Mouse (Mus musculus): ENCODE measurements at regions not wholly inside any gene's neighbourhood (a gene's known extent, or its start where the extent isn't known, plus 50 kb on each side); places are given as distances from the start of the nearest gene placed in this dataset.

DNA sequence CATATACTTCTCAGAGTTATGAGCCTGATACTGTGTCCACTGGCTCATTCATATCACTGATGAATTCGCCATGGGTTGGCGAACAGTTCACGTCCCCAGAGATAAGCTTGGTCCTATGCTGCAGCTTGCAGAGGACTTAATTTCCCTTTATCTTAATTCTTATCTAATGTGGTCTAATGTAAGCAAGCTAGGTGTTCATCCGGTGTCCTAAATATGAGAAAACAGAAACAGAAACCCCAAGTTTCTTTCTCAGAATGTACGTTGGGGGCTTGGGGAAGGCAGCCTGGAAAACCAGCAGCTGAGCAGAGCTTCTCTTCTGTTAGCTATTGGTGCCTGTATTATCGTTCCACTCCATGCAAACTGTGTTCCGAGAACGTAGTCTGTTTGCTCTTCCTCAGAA, 170.1 kb downstream of the 1700064H15Rik start:
- DNase-seq = no peak

DNA sequence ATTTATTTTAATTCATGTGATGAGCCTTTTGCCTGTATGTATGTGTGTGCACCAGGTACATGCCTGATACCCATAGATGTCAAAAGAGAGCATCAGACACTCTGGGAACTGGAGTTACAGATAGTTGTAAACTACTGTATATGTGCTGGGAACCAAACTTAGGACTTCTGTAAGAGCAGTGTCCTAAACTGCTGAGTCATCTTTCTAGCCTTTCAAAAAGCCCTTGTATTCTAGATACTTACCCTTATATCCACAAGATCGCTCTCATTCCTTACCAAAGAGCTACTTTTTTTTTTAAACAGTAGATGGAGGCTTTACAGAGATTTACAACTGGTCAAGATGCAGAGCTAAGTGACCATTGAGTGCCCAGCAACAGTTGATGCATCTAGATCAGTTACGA, 171.0 kb downstream of the 1700064H15Rik start:
- DNase-seq = peak; percentile 6

DNA sequence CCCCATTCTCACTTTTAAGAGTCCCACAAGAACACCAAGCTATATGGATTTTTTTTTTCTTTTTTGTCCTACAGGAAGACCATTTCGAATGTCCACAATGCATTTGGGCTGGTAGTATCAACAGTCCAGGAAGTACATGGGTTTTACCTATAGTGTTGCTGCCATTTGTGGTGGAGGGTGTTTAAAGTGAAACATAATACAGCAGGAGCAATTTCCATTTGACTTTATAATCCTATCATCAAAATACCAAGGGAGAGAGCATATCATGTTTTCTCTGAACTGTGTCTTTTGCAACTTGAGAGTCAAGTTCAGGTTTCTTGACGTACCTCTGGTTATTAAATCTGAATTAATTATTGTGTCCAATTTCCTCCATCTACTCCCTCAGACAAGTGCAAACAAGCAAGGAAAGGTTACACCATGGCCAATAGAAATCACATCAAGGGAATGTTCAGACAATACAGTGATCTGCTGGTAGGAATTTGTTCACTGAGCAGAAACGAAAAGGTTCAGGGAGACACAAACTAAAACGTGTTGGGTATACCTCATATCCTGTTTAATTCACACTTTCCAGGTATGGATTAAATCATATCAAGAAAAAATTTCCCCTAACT, 172.5 kb downstream of the 1700064H15Rik start:
- DNase-seq = no peak

DNA sequence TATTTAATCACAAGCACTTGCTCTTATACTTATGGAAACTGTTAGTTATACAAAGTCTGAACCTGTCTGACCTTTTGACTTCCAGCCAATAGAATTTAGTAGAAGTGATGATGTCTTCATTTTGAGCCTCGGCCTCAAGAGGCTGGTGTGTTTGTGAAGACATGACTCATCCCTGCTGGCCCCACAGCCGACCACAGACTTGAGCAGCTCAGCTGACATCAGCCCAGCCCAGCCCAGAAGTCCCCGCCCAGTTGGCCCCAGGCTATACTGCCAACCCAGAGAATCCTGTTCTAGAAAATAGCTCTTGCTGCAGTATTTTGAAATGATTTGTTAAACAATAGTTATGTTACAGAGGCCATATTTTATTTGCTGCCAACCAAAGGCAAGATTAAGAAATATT, 177.5 kb downstream of the 1700064H15Rik start:
- DNase-seq = peak; percentile 82

DNA sequence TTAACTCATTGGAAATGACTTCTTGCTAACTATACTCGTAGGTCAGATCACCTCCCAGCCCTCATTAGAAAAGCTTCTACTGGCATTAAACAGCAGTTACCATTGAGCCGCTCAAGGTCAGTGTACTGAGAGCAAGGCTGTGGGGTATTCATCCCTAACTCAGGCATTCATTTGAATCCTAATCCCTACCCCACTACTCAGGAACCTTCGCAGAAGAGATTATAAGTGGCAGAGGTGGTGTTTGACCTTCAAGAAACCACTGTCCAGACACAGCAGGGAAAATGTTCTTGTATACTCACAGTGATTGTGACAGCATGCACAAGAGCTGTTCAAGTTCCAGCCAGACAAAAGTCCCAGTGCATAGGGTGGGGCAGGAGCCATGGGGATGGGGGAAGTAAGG, 179.5 kb downstream of the 1700064H15Rik start:
- no peak for DNase-seq

DNA sequence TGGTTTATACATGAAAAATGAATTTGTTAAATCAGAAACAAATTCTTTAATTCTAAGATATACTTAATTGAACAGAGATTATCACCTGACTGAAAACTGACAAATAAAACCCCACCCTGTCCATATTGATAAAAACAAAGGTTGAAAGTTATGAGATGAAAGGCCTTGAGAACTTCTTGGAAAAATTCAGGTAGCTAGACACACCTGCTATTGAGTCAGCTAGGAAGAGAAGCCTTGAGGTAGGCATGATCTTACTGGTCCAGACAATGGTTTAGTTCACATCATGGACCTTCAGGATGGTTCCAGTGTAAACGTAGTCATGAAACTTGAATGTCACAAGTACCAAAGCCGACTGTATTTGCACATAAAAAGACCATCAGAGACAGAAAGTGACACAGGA, 180.3 kb downstream of the 1700064H15Rik start:
- no peak for DNase-seq

DNA sequence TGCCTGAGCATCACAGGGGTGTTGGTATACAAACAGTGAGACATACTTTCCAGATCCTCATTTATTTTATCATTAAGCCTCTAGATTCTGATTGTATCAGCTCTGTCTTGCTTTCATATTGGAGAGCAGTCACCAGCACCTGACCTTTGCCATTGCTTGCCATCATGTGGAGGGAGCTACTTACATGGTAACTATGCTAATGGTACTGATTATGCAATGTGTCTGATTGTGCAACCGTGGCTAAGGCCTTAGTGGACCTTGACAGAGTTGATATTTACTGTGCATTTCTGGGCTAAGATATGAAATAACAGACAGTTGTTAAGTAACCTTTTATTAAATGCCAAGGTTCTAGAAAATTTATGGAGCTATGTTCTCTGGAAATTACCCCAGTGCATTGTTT, 180.7 kb downstream of the 1700064H15Rik start:
- peak; percentile 90 for DNase-seq

DNA sequence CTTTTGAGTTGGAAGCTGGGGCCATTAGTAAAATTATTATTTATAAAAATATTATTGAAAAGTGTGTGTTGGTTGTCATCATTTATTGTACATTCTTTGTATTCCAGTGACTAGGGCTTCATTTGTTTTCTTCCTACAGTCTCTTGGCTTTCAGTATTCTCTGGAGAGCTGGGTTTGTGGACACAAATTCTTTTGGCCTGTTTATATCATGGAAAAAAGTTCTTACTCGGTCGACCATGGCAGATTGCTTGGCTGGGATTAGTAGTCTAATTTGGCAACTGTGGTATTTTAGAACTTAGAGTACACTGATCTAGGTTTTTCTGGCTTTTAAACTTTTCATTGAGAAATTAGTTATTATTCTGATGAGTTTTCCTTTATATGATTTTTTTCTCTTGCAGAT, 183.6 kb downstream of the 1700064H15Rik start:
- DNase-seq = no peak

DNA sequence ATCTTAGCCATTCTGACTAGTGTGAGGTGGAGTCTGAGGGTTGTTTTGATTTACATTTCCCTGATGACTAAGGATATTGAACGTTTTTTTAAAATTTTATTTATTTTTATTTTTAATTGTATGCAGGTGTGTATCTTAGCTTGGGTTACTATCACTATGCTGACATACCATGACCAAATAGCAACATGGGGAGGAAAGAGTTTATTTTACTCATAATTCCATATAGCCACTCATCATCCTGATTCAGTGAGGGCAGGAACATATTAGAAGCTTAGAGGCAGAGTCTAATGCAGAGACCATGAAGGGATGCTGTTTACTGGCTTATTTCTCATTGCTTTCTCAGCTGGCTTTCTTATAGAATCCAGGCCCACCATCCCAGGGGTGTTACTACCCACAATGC, 186.7 kb downstream of the 1700064H15Rik start:
- no peak for DNase-seq

DNA sequence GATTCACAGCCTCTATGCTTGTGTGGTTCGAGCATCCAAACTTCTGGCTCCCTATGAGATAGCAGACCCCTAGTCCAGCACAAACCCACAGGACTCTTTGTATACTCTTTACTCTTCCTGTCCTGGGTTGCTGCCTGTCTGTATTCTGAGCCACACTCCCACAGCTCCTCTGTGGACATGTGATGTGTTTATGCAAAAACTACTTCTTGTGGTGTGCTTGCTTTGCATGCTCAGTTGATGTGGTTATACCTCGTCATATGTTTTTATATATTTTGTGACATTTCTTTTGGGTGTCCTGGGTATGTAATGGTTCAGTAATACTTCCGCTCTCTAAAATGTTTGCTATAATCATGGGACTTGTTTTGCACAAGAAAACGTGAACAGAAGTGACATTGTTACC, 198.3 kb downstream of the 1700064H15Rik start:
- DNase-seq = peak; percentile 60

DNA sequence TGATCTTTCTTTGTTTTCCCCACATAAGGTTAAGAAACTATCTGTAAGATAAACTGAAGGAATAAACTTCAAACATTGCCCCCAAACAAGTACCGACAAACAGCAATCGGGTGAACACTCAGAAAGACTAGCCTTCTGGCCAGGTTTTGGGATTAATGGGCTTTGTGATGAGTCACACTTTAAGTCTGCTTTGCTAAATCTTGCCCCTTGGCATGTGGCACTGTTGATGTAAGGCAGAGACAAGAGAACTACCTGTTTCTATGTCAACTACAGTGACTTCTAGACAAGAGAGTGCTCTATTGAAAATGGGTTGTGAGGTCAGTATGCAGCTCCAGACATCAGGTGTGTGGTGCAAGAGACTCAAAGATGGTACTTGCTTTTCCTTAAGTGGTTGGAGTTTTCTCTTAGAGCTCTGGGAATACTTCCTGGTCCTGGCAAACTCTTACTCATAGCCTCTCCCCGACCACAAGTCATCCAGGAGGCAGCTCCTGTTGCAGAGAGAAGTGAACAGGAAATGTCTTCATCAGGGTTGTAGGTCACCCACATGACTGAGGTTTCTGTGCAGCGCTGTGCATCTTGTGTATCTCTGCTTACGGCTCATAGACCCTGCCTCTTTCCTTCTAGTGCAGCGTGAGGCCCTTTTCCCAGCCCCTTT, 198.9 kb downstream of the 1700064H15Rik start:
- DNase-seq = peak; percentile 47

DNA sequence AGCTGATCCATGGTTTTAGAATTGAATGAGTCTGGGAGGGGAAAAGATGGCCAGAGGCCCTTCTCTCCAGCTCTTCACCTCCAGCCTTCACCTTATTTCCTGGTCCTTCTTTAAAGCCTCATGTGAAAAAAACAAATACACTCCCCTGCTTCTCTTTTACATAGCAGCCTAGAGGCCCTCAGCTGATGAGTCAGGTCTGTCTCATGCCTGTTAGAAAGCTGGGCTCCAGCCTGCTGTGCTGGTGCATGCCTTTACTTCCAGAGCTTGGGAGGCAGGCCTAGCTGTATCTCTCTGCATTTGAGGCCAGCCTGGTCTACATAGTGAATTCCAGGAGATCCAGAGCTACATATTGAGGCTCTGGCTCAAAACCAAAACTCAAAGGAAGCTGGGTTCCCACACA, 199.5 kb downstream of the 1700064H15Rik start:
- DNase-seq = no peak

DNA sequence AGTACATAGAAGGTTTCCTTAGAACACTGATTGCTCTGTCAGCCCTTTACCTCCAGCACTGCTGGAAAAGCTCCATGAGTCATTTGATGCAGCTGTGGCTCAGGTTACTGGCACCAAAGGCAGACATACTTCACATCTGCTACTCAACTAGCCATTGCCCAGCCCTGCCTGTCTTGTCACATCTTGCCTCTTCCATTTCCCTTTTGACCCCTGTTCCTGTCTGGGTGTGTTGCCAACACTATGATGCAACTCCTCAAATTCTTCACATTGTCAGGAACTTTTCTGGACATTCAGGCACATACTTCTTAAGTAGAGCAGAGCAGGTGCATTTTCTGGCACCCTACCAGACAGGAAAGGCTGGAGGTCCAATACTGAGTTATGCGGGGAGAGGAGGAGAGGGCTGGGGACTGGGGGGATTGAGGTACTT, 202.3 kb downstream of the 1700064H15Rik start:
- peak; percentile 78 for DNase-seq

DNA sequence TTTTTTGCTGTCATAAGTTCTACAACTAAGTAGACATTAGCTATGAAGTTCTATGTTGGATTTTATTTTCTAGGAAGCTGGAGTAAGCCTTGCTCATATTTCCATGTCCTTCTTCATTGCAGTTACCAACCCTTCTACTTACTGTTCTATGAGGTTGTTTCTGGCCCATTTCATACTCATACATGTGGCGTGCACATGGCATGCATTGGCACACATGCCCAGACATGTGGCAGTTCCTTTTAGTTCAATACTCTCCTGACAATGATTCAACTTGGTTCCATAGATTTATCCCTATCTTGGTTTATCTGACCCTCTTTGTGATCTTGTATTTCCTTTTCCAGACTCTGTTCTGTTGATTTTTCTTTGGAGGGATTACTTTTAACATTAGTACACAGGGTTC, 203.2 kb downstream of the 1700064H15Rik start:
- no peak for DNase-seq

DNA sequence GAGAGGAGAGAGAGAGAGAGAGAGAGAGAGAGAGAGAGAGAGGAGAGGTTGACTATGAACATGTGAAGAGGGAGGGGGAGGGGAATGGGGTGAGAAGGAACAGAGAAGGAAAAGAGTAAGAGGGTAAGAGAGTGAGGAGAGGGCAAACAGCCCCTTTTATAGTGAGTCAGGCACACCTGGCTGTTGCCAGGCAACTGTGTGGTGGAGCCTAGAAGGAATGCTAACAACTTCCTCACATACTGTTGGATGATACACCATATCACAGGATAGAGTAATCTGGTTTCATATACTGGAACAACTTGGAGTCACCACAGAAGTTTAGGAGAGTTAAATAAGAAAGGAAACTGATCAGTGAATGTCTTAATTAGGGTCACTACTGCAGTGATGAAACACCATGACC, 204.1 kb downstream of the 1700064H15Rik start:
- no peak for DNase-seq

DNA sequence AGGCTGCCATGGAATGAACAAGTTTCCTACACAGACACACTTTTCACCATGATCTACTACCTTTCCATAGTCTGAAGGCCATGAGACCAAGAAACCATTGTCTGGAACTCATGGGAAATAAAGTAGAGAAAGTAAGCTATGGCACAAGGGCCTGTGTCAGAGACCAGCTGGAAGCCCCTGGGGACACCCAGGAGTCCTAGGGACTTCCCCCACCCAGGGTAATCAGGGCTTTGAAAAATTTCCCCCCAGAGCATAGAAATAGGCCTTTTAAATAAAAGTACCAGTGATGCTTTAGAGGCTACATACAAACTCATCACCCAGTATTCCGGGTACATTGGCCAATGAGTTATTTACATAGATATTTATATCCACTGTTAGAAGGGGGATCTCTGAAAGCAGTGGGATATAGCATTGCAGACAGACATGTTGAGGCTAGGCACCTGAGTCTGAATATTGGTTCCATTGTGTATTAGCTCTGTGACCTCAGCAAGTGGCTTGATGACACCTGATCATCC, 207.0 kb downstream of the 1700064H15Rik start:
- no peak for DNase-seq

DNA sequence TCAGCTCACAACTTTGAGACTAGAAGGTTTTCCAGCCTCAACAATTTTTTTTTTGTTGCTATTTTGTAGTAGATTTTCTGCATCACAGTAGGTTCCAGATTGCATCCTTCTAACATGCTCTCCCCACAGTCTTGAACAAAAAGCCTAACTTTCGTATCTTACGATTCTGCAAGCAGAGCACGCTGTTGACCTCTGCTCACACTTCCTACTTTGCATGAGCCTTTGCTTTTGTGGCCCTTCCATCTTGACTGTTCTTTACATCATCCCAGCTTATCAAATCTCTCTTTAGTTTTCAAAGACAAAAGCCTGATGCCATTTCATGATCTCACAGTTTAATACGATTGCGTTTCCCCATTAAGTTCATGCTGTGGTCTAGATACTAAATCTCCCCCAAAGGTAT, 207.6 kb downstream of the 1700064H15Rik start:
- no peak for DNase-seq

DNA sequence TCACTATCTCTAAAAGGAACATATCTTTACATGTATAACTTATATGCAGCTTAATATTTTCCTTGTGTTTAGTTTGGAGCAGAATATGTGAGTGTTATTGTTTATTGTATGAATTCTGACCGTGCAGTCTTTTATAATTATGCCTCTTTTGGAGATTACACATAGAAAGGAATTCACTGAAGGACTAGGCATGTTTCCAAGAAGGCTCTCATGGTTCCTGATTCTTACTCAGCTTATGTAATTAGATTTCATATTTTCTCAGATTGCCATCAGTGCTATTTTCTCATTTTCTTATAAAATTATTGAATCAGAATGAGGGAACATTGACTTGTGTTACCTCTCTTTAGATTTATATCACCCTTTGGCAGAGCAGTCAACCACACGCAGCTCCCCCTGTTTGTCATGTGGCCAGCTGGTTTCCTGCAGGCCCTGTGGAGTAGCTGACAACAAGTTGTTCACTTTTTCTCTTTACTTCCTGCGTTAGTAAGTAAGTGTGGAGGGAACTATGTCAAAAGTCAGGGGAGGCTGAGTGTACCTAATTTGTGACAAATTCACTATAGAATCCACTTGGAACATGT, 217.4 kb downstream of the 1700064H15Rik start:
- DNase-seq = peak; percentile 77

DNA sequence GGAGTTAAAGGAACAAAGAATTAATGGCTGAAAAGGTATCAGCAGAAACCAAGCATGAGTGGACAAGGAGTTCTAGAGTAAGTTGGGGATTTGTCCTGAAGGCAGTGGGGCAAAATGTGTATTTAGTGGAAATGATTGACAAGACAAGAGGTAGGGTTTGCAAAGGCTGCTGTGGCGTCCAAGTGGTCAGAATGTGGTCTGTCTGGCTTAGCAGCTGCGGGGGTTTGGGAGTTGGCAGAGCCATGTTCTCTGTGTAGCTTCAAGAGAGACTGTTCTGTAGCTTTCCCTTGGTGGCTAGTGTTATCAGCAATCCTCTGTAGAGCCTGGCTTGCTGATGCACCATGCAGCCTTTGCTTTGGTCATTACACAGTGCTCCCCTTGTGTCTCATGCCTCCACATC, 220.2 kb downstream of the 1700064H15Rik start:
- DNase-seq = peak; percentile 32

DNA sequence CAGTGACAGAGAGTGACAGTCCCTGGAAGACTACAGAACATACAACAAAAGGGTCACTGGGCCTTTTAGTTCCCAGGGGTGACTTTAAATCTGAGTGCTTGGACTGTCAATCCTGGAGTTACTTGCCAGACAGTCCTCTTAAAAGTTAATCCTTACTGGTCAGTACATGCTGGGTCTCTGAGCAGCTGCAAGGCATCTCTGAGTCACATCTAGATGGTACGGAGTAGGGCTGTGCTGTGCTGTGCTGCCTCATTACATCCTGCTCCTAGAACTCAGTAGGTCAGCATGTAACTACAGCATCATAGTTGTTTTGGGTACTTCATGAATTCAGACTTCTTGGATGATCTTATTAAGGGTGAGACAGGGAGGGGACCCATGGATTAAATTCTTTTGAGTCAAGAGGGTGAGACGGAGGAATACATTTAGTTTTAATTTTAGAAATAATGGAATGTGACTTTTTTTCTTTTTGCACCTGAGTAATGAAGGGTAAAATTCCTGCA, 220.8 kb downstream of the 1700064H15Rik start:
- DNase-seq = no peak

DNA sequence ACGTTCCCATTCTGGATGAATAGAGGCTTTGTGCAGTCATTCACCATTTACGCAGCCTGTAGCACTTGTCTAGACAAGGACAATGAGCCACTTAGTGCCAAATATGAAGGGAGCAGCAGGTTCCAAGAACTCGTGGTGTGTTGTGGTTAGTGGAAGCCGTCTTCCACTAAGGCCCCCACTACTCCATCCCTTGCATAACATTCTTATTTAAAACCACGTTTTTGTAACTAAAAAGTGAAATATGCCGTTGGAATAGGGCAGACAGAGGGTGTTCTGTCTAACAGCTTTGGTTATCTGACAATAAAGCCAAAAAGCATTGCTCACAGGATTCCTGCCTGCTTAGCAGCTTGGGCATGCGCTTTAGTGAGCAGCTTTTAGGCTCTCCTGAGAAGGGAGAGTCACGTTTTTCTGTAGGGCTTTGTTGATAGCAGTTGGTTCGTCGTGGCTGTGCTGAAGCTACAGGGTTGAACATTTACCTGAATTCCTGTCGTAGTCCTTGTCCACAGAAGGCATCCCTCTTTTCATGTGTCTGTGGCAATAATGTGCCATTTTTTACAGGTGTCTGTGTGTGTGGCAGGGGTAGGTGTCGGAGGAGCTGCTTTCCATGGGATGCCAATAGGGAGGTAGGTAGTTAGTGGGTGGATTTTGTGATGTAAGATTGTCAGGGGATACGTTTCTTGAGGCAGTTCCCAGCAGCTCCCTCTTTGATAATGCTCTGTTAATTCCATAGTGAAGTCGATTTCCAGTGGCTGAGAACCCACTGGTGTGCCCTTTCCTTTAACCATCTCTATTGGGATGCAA, 221.9 kb downstream of the 1700064H15Rik start:
- peak; percentile 25 for DNase-seq

DNA sequence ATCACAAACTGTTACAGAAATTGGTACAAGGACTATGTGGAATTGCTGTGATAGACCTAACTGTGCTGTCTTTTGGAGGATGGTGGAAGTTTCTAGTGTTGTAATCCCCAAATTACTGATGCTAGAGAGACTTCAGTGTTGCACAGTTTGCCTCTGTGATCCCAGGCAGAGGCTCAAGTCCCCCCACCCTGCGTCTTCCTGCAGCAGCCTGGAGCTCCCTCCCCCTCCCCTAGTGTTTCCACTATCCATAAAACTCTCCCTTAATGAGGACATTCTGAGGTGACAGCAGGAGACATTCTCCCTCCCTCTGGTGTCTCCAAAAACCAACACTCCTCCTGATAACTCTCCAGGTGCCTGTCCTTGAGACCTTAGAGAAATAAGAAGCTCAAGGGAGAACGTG, 242.8 kb downstream of the 1700064H15Rik start:
- no peak for DNase-seq

DNA sequence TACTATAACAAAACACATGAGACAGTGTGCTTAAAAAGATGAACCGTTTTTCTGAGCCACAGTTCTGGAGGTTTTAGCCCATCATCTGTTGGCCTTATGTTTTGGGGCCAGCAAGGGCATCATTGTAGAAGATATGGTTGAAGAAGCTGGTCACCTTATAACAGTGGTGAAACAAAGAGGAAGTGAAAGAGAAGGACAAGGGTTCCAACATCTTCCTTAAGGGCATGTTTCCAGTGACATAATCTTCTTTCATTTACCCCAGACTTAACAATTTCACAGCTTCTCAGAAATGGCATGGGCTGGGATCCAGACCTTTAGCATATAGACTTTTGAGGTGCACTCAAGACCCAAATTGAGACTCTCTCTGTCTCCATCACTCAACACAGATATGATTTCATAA, 259.5 kb downstream of the 1700064H15Rik start:
- DNase-seq = peak; percentile 14

Data from lung, postnatal 36 days (tissue).